Mouse (Mus musculus): ENCODE measurements at regions not wholly inside any gene's neighbourhood (a gene's known extent, or its start where the extent isn't known, plus 50 kb on each side); places are given as distances from the start of the nearest gene placed in this dataset.

DNA sequence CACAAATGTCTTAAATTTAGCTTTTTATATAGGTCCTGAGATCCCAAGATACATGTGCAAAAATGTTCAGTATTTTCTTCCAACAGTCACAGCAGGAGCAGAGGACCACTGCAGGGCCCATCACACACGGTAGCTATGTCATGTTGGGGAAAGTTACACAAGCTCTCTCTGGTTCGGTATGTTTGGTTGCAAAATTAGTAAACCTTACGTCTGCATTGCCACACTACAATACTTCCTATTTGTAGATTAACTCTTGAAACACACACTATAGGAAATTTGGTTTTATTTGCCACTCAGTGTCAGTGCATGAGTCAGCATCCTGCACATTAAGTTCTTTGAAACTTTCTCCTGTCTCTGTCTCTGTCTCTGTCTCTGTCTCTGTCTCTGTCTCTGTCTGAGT is 82.0 kb downstream of the Cth start:
- H3K4me3 ChIP-seq, result no peak overlapping the region
- no peak for DNase-seq (ENCODE audit: extremely low spot score in 1 of 2, low spot score in 2 of 2)
- intact Hi-C loops (cut with DNase I), result no loop called here
- TF ChIP-seq CTCF (IDR thresholded peaks at IDR 0.05), result no peak
- H3K27ac ChIP-seq, result no peak overlapping the region

DNA sequence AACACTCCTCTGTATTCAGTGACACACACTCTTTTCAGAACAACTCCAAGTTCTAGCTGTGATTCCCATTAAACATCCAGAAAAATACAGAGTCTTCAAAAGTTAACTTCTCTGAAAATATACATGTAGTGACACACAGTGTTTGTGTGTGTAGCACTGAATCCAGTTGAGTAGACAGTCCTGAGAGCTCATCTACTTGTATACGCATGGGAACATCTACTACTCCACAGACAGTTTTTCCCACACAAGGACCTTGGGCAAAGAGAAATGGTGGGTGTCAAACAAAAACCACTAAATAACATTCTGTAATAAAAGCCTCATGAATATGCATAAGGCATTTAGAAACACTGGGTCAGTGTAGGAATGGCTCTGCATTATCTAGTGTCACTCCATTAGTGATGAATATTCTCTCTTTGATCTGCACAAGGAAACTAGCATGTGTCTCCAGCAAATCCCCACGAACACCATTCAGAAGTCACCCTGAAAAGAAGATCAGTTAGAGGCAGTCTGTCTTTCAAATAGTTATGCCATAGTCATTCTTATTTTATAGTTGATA is 83.6 kb downstream of the Cth start:
- Histone ChIP-seq H3K27ac (no peak overlapping the region), H3K4me3 (no peak overlapping the region)
- no peak for TF ChIP-seq CTCF (IDR thresholded peaks at IDR 0.05)
- no peak for DNase-seq (ENCODE audit: extremely low spot score in 1 of 2, low spot score in 2 of 2)
- intact Hi-C loops (cut with DNase I), result no loop called here

DNA sequence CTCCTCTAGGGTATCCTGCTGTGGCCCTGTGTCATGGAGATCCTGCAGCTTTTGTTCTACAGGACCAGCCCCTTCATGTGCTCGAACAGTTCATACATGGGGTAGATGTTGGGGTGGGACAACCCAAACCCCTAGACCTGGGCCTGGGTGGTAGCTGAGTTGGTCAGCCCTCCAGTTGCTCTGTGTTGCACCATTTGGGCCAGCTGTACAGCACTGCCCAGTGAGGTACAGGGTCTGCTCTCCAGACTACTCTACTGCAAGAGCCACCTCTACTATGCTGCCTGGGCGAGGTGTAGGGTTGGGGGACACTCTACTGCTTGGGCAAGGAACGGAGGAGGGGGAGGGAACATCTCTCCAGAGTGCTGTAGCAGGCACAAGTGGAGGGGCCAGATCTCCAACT is 120.6 kb downstream of the Cth start:
- Histone ChIP-seq H3K27ac (no peak overlapping the region), H3K4me3 (no peak overlapping the region)
- no peak for DNase-seq (ENCODE audit: extremely low spot score in 1 of 2, low spot score in 2 of 2)
- intact Hi-C loops (cut with DNase I), result no loop called here
- TF ChIP-seq CTCF (IDR thresholded peaks at IDR 0.05), result no peak

DNA sequence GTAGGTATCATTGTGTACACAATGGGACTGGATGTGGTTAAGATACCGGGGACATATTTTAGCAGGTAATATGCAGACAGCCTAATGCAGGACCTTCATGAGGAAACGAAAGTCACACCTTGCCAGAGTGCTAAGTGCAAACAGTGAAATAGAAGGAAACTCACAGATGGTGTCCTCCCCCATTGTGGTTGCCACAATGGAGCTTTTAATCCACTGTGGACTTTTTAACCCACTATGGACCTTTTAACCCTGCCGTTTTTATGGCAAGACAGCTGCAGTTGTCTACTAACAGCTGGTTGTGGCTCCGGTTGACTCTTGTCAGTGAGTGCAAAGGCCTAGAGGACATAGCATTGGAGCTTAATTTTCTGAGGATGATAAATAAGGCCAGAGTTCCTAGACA is 121.5 kb downstream of the Cth start:
- no peak for TF ChIP-seq CTCF (IDR thresholded peaks at IDR 0.05)
- no peak for DNase-seq (ENCODE audit: extremely low spot score in 1 of 2, low spot score in 2 of 2)
- Histone ChIP-seq H3K4me3 (no peak overlapping the region), H3K27ac (no peak overlapping the region)
- intact Hi-C loops (cut with DNase I), result no loop called here

GRCm38 (mm10) chr3:157787559-157788256 is 137.2 kb downstream of the Cth start:
- Histone ChIP-seq H3K4me3 (no peak overlapping the region), H3K27ac (no peak overlapping the region)
- no peak for DNase-seq (ENCODE audit: extremely low spot score in 1 of 2, low spot score in 2 of 2)
- no peak for TF ChIP-seq CTCF (IDR thresholded peaks at IDR 0.05)
- intact Hi-C loops (cut with DNase I), result no loop called here

- Histone ChIP-seq H3K4me3 (no peak overlapping the region), H3K27ac (no peak overlapping the region)
- DNase-seq (ENCODE audit: extremely low spot score in 1 of 2, low spot score in 2 of 2), result no peak
- TF ChIP-seq CTCF (IDR thresholded peaks at IDR 0.05), result no peak
- intact Hi-C loops (cut with DNase I), result no loop called here
These were observed 143.8 kb downstream of the Cth start for GRCm38 (mm10) chr3:157781071-157781470.

DNA sequence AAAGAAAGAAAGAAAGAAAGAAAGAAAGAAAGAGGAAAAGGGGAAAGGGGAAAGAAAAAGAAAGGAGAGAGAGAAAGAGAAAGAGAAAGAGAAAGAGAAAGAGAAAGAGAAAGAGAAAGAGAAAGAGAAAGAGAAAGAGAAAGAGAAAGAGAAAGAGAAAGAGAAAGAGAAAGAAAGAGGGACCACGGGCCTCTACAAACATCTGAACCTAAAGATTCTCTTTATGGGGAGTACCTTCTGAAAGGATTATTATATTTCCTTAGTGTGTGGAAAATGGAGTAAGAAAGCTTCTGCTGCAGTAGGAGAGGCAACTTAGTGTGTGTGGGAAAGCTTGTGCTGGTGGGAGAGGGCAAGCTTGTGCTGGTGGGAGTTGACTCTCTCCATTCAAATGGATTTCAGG is 147.1 kb downstream of the Cth start:
- H3K27ac ChIP-seq, result no peak overlapping the region
- intact Hi-C loops (cut with DNase I), result no loop called here
- no peak for TF ChIP-seq CTCF (IDR thresholded peaks at IDR 0.05)
- H3K4me3 ChIP-seq, result no peak overlapping the region
- DNase-seq (ENCODE audit: extremely low spot score in 1 of 2, low spot score in 2 of 2), result no peak

GRCm38 (mm10) chr3:157763487-157764199 is 161.2 kb downstream of the Cth start:
- no peak for DNase-seq (ENCODE audit: extremely low spot score in 1 of 2, low spot score in 2 of 2)
- no peak for TF ChIP-seq CTCF (IDR thresholded peaks at IDR 0.05)
- Histone ChIP-seq H3K4me3 (no peak overlapping the region), H3K27ac (no peak overlapping the region)
- intact Hi-C loops (cut with DNase I), result no loop called here

DNA sequence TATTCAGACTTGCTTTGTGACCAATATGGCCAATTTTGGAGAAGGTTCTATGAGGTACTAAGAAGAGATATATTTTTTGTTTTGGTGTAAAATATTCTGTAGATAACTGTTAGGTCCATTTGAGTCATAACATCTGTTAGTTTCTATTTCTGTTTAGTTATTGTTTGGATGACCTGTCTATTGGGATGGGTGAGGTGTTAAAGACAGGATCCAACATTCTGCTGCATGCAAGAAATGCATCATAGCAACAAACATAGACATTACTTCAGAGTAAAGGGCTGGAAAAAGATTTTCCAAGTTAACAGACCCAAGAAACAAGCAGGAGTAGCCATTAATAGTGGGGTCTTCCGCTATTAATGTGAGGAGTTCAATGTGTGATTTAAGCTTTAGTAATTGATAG is 165.0 kb downstream of the Cth start:
- no peak for DNase-seq (ENCODE audit: extremely low spot score in 1 of 2, low spot score in 2 of 2)
- no peak for TF ChIP-seq CTCF (IDR thresholded peaks at IDR 0.05)
- Histone ChIP-seq H3K4me3 (no peak overlapping the region), H3K27ac (no peak overlapping the region)
- intact Hi-C loops (cut with DNase I), result no loop called here

DNA sequence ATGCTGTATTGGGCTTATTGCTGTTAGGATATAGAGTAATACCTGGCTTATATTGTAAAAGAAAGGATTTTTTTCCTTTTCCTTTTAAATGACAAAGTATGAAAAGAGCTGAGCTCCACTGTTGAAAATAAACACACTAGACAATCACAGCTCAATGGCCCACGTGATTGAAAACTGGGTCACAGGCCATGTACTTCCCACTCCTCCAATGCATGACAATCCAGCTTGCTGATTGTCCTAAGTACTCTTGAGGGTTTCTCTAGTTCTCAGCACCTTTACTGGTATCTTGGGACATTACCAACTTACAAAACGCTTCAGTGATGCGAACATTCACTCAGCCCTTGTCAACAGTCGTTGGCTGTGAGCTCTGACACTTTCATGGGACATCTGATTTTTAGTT is 170.1 kb downstream of the Cth start:
- H3K27ac ChIP-seq, result no peak overlapping the region
- DNase-seq (ENCODE audit: extremely low spot score in 1 of 2, low spot score in 2 of 2), result no peak
- H3K4me3 ChIP-seq, result no peak overlapping the region
- intact Hi-C loops (cut with DNase I), result no loop called here
- TF ChIP-seq CTCF (IDR thresholded peaks at IDR 0.05), result no peak

- H3K27ac ChIP-seq, result no peak overlapping the region
- DNase-seq (ENCODE audit: extremely low spot score in 1 of 2, low spot score in 2 of 2), result no peak
- H3K4me3 ChIP-seq, result no peak overlapping the region
- no peak for TF ChIP-seq CTCF (IDR thresholded peaks at IDR 0.05)
- intact Hi-C loops (cut with DNase I), result no loop called here
These were observed 174.6 kb downstream of the Cth start for GRCm38 (mm10) chr3:157750266-157750665.

- no peak for TF ChIP-seq CTCF (IDR thresholded peaks at IDR 0.05)
- Histone ChIP-seq H3K27ac (no peak overlapping the region), H3K4me3 (no peak overlapping the region)
- intact Hi-C loops (cut with DNase I), result no loop called here
- DNase-seq (ENCODE audit: extremely low spot score in 1 of 2, low spot score in 2 of 2), result no peak
These were observed 176.4 kb downstream of the Cth start for GRCm38 (mm10) chr3:157748395-157749037.
